Mouse (Mus musculus): Measurements from ENCODE around the gene Cxcr6. TPM values are rescaled to one million over a fixed set of nuclear protein-coding genes. Genes with fewer than 3 reads are reported as not detected.
"Not testable (repeated sequence)": the region's sequence is repeated elsewhere in the genome, so short reads cannot be mapped to it uniquely, and the experiment has no call there.

Cxcr6 gene
- total RNA-seq (2021): not detected
- long read RNA-seq, experiment 1: 0 reads
- long read RNA-seq, experiment 2: 0 reads

GRCm38 (mm10) chr9:123806267-123806666 lies at the start of gene Cxcr6:
Gene Cxcr6, plus strand, starts transcription at chr9:123806475.
- Histone ChIP-seq H3K4me3 (no peak within 1 kb of the TSS), H3K27ac (no peak within 1 kb of the TSS)
- intact Hi-C loops (cut with DNase I): no loop called here
- TF ChIP-seq CTCF (IDR thresholded peaks at IDR 0.05): no peak
- DNase-seq (ENCODE audit: extremely low spot score in 1 of 2, low spot score in 2 of 2): no peak

GRCm38 (mm10) chr9:123756752-123757151 lies 49.5 kb upstream of the Cxcr6 start:
- Histone ChIP-seq H3K4me3 (no peak overlapping the region), H3K27ac (no peak overlapping the region)
- no peak for TF ChIP-seq CTCF (IDR thresholded peaks at IDR 0.05)
- intact Hi-C loops (cut with DNase I): no loop called here
- DNase-seq (ENCODE audit: extremely low spot score in 1 of 2, low spot score in 2 of 2): no peak

- Histone ChIP-seq H3K4me3 (no peak overlapping the region), H3K27ac (no peak overlapping the region)
- TF ChIP-seq CTCF (IDR thresholded peaks at IDR 0.05): no peak
- no peak for DNase-seq (ENCODE audit: extremely low spot score in 1 of 2, low spot score in 2 of 2)
- intact Hi-C loops (cut with DNase I): no loop called here
These were observed 48.9 kb upstream of the Cxcr6 start for GRCm38 (mm10) chr9:123757326-123757725.

- TF ChIP-seq CTCF (IDR thresholded peaks at IDR 0.05): no peak
- intact Hi-C loops (cut with DNase I): no loop called here
- Histone ChIP-seq H3K4me3 (no peak overlapping the region), H3K27ac (no peak overlapping the region)
- DNase-seq (ENCODE audit: extremely low spot score in 1 of 2, low spot score in 2 of 2): no peak
These were observed 48.1 kb upstream of the Cxcr6 start for GRCm38 (mm10) chr9:123758156-123758555.

- H3K4me3 ChIP-seq: no peak overlapping the region
- no peak for DNase-seq (ENCODE audit: extremely low spot score in 1 of 2, low spot score in 2 of 2)
- no peak overlapping the region for H3K27ac ChIP-seq
- no peak for TF ChIP-seq CTCF (IDR thresholded peaks at IDR 0.05)
- intact Hi-C loops (cut with DNase I): no loop called here
These were observed 47.6 kb upstream of the Cxcr6 start for GRCm38 (mm10) chr9:123758645-123759044.

- intact Hi-C loops (cut with DNase I): no loop called here
These were observed 45.5 kb upstream of the Cxcr6 start for GRCm38 (mm10) chr9:123760806-123761205.

GRCm38 (mm10) chr9:123762886-123763285 lies 43.4 kb upstream of the Cxcr6 start:
- H3K27ac ChIP-seq: no peak overlapping the region
- no peak for DNase-seq (ENCODE audit: extremely low spot score in 1 of 2, low spot score in 2 of 2)
- intact Hi-C loops (cut with DNase I): no loop called here
- no peak for TF ChIP-seq CTCF (IDR thresholded peaks at IDR 0.05)
- H3K4me3 ChIP-seq: no peak overlapping the region

More at GRCm38 (mm10) chr9:123760806-123761205, 45.5 kb upstream of the Cxcr6 start:
- DNase-seq (ENCODE audit: extremely low spot score in 1 of 2, low spot score in 2 of 2): no peak
- Histone ChIP-seq H3K4me3 (no peak overlapping the region), H3K27ac (no peak overlapping the region)
- TF ChIP-seq CTCF (IDR thresholded peaks at IDR 0.05): no peak

GRCm38 (mm10) chr9:123763771-123764170 lies 42.5 kb upstream of the Cxcr6 start:
- Histone ChIP-seq H3K27ac (no peak overlapping the region), H3K4me3 (no peak overlapping the region)
- DNase-seq (ENCODE audit: extremely low spot score in 1 of 2, low spot score in 2 of 2): no peak
- no peak for TF ChIP-seq CTCF (IDR thresholded peaks at IDR 0.05)
- intact Hi-C loops (cut with DNase I): no loop called here

GRCm38 (mm10) chr9:123766996-123767395 lies 39.3 kb upstream of the Cxcr6 start:
- intact Hi-C loops (cut with DNase I): no loop called here
- no peak for DNase-seq (ENCODE audit: extremely low spot score in 1 of 2, low spot score in 2 of 2)
- Histone ChIP-seq H3K4me3 (no peak overlapping the region), H3K27ac (no peak overlapping the region)
- no peak for TF ChIP-seq CTCF (IDR thresholded peaks at IDR 0.05)

GRCm38 (mm10) chr9:123768443-123768842 lies 37.8 kb upstream of the Cxcr6 start:
- Histone ChIP-seq H3K4me3 (no peak overlapping the region), H3K27ac (no peak overlapping the region)
- no peak for DNase-seq (ENCODE audit: extremely low spot score in 1 of 2, low spot score in 2 of 2)
- no peak for TF ChIP-seq CTCF (IDR thresholded peaks at IDR 0.05)
- intact Hi-C loops (cut with DNase I): no loop called here

GRCm38 (mm10) chr9:123769532-123769931 lies 36.7 kb upstream of the Cxcr6 start:
- intact Hi-C loops (cut with DNase I): no loop called here
- no peak for DNase-seq (ENCODE audit: extremely low spot score in 1 of 2, low spot score in 2 of 2)
- H3K4me3 ChIP-seq: no peak overlapping the region
- no peak for TF ChIP-seq CTCF (IDR thresholded peaks at IDR 0.05)
- no peak overlapping the region for H3K27ac ChIP-seq

GRCm38 (mm10) chr9:123773299-123773698 lies 33.0 kb upstream of the Cxcr6 start:
- DNase-seq (ENCODE audit: extremely low spot score in 1 of 2, low spot score in 2 of 2); H3K4me3 ChIP-seq; intact Hi-C loops (cut with DNase I); H3K27ac ChIP-seq: not testable (repeated sequence)

- DNase-seq (ENCODE audit: extremely low spot score in 1 of 2, low spot score in 2 of 2): no peak
- intact Hi-C loops (cut with DNase I): no loop called here
- Histone ChIP-seq H3K27ac (no peak overlapping the region), H3K4me3 (no peak overlapping the region)
- no peak for TF ChIP-seq CTCF (IDR thresholded peaks at IDR 0.05)
These were observed 17.3 kb upstream of the Cxcr6 start for GRCm38 (mm10) chr9:123788855-123789529.
